Mouse (Mus musculus) induced T-regulatory cell, adult 2 months (primary cell): Measurements from ENCODE around the gene Slx1b.

ENCODE experiments used
- DNase-seq: peaks from one replicate; pipeline ENCODE4 v3.0.0-alpha.2; 2012; ENCODE audit warnings: low read depth

Slx1b gene

GRCm38 (mm10) chr7:126676631-126677220 lies 18.9 kb downstream of the Slx1b start:
- no peak for DNase-seq

GRCm38 (mm10) chr7:126676207-126676606 lies 19.4 kb downstream of the Slx1b start, which contains the start of gene Sult1a1:
Sult1a1 (minus strand) TSS chr7:126676432.
- no peak for DNase-seq

GRCm38 (mm10) chr7:126675104-126675503 lies 20.5 kb downstream of the Slx1b start:
- no peak for DNase-seq

GRCm38 (mm10) chr7:126672111-126672510 lies 23.5 kb downstream of the Slx1b start:
- no peak for DNase-seq

GRCm38 (mm10) chr7:126670152-126670551 lies 25.4 kb downstream of the Slx1b start:
- DNase-seq, result no peak

GRCm38 (mm10) chr7:126668452-126668851 lies 27.1 kb downstream of the Slx1b start:
- DNase-seq, result no peak

- no peak for DNase-seq
Observed at GRCm38 (mm10) chr7:126667495-126668090, 28.0 kb downstream of the Slx1b start.

- DNase-seq, result no peak
Observed at GRCm38 (mm10) chr7:126665269-126665668, 30.3 kb downstream of the Slx1b start.

- no peak for DNase-seq
Observed at GRCm38 (mm10) chr7:126663646-126664045, 31.9 kb downstream of the Slx1b start.

- DNase-seq, result no peak
Observed at GRCm38 (mm10) chr7:126659771-126660170, 35.8 kb downstream of the Slx1b start.

- peak; percentile 43 for DNase-seq
Observed at GRCm38 (mm10) chr7:126657522-126657921, 38.1 kb downstream of the Slx1b start.

GRCm38 (mm10) chr7:126655695-126656094 lies 39.9 kb downstream of the Slx1b start:
- DNase-seq, result peak; percentile 84

- peak; percentile 67 for DNase-seq
Observed at GRCm38 (mm10) chr7:126653991-126654390, 41.6 kb downstream of the Slx1b start.

- DNase-seq, result no peak
Observed at GRCm38 (mm10) chr7:126650852-126651251, 44.7 kb downstream of the Slx1b start.

GRCm38 (mm10) chr7:126649231-126650051 lies 46.1 kb downstream of the Slx1b start, which contains the start of gene Sgf29:
Sgf29 (plus strand) TSS chr7:126649309.
- peak; percentile 96 for DNase-seq

- DNase-seq, result peak; percentile 60
Observed at GRCm38 (mm10) chr7:126648486-126648885, 47.1 kb downstream of the Slx1b start.

- no peak for DNase-seq
Observed at GRCm38 (mm10) chr7:126645708-126646107, 49.9 kb downstream of the Slx1b start.

- DNase-seq, result no peak
Observed at GRCm38 (mm10) chr7:126644914-126645313, 50.7 kb downstream of the Slx1b start.

GRCm38 (mm10) chr7:126644345-126644744 lies 51.2 kb downstream of the Slx1b start:
- no peak for DNase-seq

GRCm38 (mm10) chr7:126643244-126643617 lies 52.4 kb downstream of the Slx1b start:
- peak; percentile 73 for DNase-seq

GRCm38 (mm10) chr7:126642545-126643243 lies 52.9 kb downstream of the Slx1b start:
- DNase-seq, result peak; percentile 38
